Mouse (Mus musculus) midbrain, embryonic 15.5 days (tissue): ENCODE results near the gene Crat. TPM values are rescaled to one million over a fixed set of nuclear protein-coding genes. Genes with fewer than 3 reads are reported as not detected.
"Not testable (repeated sequence)": the region's sequence is repeated elsewhere in the genome, so short reads cannot be mapped to it uniquely, and the experiment has no call there.

Source experiments
- ATAC-seq: fragments of 200-750 bp; cut with Nextera tagmentation; replicated peaks from 2 replicates; pipeline ENCODE4 v1.8.0; 2017; ENCODE audit warnings: moderate TSS enrichment
- H3K27ac ChIP-seq: fragments of 300-500 bp; sonication (generic); 2 replicates; pipeline ENCODE4 v1.5.1; 2015; ENCODE audit warnings: mild to moderate bottlenecking, inconsistent platforms
- H3K27me3 ChIP-seq: fragments of 300-500 bp; sonication (generic); replicated peaks from 2 replicates; pipeline ENCODE4 v1.6.1; 2015; ENCODE audit warnings: inconsistent platforms
- H3K36me3 ChIP-seq: fragments of 300-500 bp; sonication (generic); replicated peaks from 2 replicates; pipeline ENCODE4 v1.6.1; 2015; ENCODE audit warnings: inconsistent platforms
- H3K4me1 ChIP-seq: fragments of 300-500 bp; sonication (generic); 2 replicates; pipeline ENCODE4 v1.6.1; 2015; ENCODE audit warnings: inconsistent platforms
- H3K4me2 ChIP-seq: fragments of 300-500 bp; sonication (generic); 2 replicates; pipeline ENCODE4 v1.6.1; 2015; ENCODE audit warnings: inconsistent platforms, mild to moderate bottlenecking, moderate library complexity
- H3K4me3 ChIP-seq: fragments of 300-500 bp; sonication (generic); 2 replicates; pipeline ENCODE4 v1.5.1; 2015; ENCODE audit warnings: mild to moderate bottlenecking, inconsistent platforms
- H3K9ac ChIP-seq: fragments of 300-500 bp; sonication (generic); 2 replicates; pipeline ENCODE4 v1.6.1; 2015; ENCODE audit warnings: mild to moderate bottlenecking, inconsistent platforms
- H3K9me3 ChIP-seq: fragments of 300-500 bp; sonication (generic); 2 replicates; pipeline ENCODE4 v1.6.1; 2016; ENCODE audit warnings: inconsistent platforms
- WGBS: fragments of 180-500 bp; shearing (Covaris S2); methylation state at CpG from one replicate; pipeline ENCODE4 v1.1.7; 2015; ENCODE audit warnings: mixed read lengths; 5-methylcytosine and 5-hydroxymethylcytosine counted together
- polyA plus RNA-seq: library from polyadenylated mRNA; unstranded; fragments of >200 nt; fragmentation: Nextera tagmentation; extraction: Ambion mirVana; gene quantifications from 2 replicates; pipeline ENCODE4 v1.2.1, GENCODE M21; 2015

The Crat gene
- polyA plus RNA-seq, 1 experiment from 2014 or later = 22.5 TPM

- ATAC-seq = no peak
- WGBS = 76% methylated on average over 4 of the region's 4 CpGs
- H3K9ac ChIP-seq = no peak overlapping the region
- no peaks in the 10 kb centered on the region for H3K27me3 ChIP-seq
- no peaks in the 10 kb centered on the region for H3K9me3 ChIP-seq
- no peak overlapping the region for H3K4me3 ChIP-seq
- no peak overlapping the region for H3K27ac ChIP-seq
- H3K4me2 ChIP-seq = no peak overlapping the region
- H3K36me3 ChIP-seq = peaks cover 37% of the 10 kb centered on the region
- H3K4me1 ChIP-seq = peaks cover 16% of the 10 kb centered on the region
Measured at GRCm38 (mm10) chr2:30436809-30437208, 21.2 kb upstream of the Crat start.

GRCm38 (mm10) chr2:30436156-30436545, 20.5 kb upstream of the Crat start:
- Histone ChIP-seq H3K4me2 (no peak overlapping the region), H3K4me1 (peaks cover 9% of the 10 kb centered on the region), H3K27me3 (no peaks in the 10 kb centered on the region), H3K36me3 (peaks cover 44% of the 10 kb centered on the region), H3K4me3 (no peak overlapping the region), H3K27ac (no peak overlapping the region), H3K9me3 (no peaks in the 10 kb centered on the region), H3K9ac (no peak overlapping the region)
- ATAC-seq = no peak
- 84% methylated on average over 5 of the region's 5 CpGs for WGBS

DNA sequence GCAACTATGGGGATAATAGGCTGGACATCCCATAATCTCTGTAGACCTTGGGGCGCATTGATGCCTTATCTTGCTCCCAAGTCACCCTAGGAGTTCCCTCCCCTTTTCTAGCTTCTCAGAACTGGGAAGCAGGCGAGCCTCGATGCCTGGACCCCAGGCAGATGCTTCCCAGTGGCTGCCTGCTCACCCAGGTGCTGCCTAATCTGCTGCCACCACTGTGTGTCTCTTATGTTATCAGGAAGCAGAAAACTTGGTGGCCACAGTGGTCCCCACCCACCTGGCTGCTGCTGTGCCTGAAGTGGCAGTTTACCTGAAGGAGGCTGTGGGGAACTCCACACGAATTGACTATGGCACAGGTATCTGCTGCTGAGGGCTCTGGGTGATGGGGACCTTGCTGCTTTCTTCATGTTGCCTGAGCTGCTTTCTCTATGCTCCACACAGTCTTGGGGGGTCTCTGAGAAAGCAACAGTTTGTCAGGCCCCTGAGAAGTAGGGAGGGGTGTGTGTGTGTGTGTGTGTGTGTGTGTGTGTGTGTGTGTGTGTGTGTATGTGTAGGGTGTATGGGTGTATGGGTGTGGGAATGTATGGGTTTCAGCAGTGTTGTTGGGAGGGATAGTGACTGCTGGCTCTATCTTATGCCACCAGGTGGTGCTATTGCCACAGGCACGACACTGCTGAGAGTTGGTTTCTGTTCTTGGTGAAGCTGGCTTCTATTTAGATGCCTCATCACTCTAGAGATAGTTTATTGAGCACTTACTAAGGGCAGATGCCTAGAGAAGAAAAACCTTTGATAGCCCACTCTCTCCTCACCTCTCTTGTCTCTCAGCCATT, 19.9 kb upstream of the Crat start:
- H3K27ac ChIP-seq = no peak overlapping the region
- no peak overlapping the region for H3K4me2 ChIP-seq
- 55% methylated on average over 5 of the region's 5 CpGs for WGBS
- H3K27me3 ChIP-seq = no peaks in the 10 kb centered on the region
- H3K9me3 ChIP-seq = no peaks in the 10 kb centered on the region
- no peak overlapping the region for H3K4me3 ChIP-seq
- H3K4me1 ChIP-seq = peaks cover 3% of the 10 kb centered on the region
- H3K9ac ChIP-seq = no peak overlapping the region
- peaks cover 50% of the 10 kb centered on the region for H3K36me3 ChIP-seq
- peak; percentile 71 for ATAC-seq

GRCm38 (mm10) chr2:30429156-30429555, 13.5 kb upstream of the Crat start:
- Histone ChIP-seq H3K4me3 (no peak overlapping the region), H3K27me3 (no peaks in the 10 kb centered on the region), H3K9ac (no peak overlapping the region), H3K9me3 (no peaks in the 10 kb centered on the region), H3K4me1 (no peaks in the 10 kb centered on the region), H3K27ac (no peak overlapping the region), H3K36me3 (peaks cover 66% of the 10 kb centered on the region), H3K4me2 (no peak overlapping the region)
- no peak for ATAC-seq

- no peaks in the 10 kb centered on the region for H3K9me3 ChIP-seq
- no peak overlapping the region for H3K4me2 ChIP-seq
- H3K4me1 ChIP-seq = peaks cover 29% of the 10 kb centered on the region
- H3K27ac ChIP-seq = no peak overlapping the region
- H3K36me3 ChIP-seq = peaks cover 2% of the 10 kb centered on the region; the same call in 1 of the 2 replicates
- ATAC-seq = no peak
- H3K27me3 ChIP-seq = no peaks in the 10 kb centered on the region
- 76% methylated on average over 4 of the region's 4 CpGs for WGBS
- H3K9ac ChIP-seq = no peak overlapping the region
- no peak overlapping the region for H3K4me3 ChIP-seq
Measured at GRCm38 (mm10) chr2:30421432-30421831, 5.8 kb upstream of the Crat start.

- ATAC-seq = no peak
- H3K9me3 ChIP-seq = no peaks in the 10 kb centered on the region
- no peaks in the 10 kb centered on the region for H3K27me3 ChIP-seq
- H3K4me1 ChIP-seq = peaks cover 38% of the 10 kb centered on the region
- H3K4me3 ChIP-seq = no peak overlapping the region
- 41% methylated on average over 10 of the region's 10 CpGs for WGBS
- H3K9ac ChIP-seq = no peak overlapping the region
- H3K27ac ChIP-seq = 0 out of 2 replicates have a peak overlapping the region, but pooled peaks have one; percentile 0
- no peaks in the 10 kb centered on the region for H3K36me3 ChIP-seq
- H3K4me2 ChIP-seq = 0 out of 2 replicates have a peak overlapping the region, but pooled peaks have one; percentile 3
Measured at GRCm38 (mm10) chr2:30419112-30419511, 3.5 kb upstream of the Crat start.

DNA sequence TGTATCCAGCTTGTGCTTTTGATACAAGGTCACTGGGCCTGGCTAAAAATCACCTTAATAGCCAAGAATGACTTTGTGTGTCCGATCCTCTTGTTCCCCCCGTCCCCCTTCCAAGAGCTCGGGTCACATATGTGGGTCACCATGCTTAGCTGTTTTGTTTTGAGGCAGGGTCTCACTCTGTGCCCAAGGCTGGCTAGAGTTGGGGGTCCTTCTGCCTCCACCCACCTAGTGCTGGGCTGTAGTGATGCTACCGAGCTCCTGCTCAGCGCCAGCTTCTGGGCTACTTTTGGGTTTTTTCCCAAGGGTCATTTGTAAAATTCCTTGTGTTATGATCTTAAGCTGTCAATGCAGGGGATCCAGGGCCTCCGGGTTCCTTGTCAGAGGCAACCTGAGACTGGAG, 2.6 kb upstream of the Crat start:
- H3K4me1 ChIP-seq = peaks cover 46% of the 10 kb centered on the region
- no peaks in the 10 kb centered on the region for H3K9me3 ChIP-seq
- no peak for ATAC-seq
- no peaks in the 10 kb centered on the region for H3K36me3 ChIP-seq
- no peak overlapping the region for H3K4me3 ChIP-seq
- H3K27me3 ChIP-seq = no peaks in the 10 kb centered on the region
- no peak overlapping the region for H3K27ac ChIP-seq
- H3K4me2 ChIP-seq = peak overlapping the region; percentile 14; the same call in 1 of the 2 replicates
- no peak overlapping the region for H3K9ac ChIP-seq
- WGBS = 70% methylated on average over 6 of the region's 6 CpGs

DNA sequence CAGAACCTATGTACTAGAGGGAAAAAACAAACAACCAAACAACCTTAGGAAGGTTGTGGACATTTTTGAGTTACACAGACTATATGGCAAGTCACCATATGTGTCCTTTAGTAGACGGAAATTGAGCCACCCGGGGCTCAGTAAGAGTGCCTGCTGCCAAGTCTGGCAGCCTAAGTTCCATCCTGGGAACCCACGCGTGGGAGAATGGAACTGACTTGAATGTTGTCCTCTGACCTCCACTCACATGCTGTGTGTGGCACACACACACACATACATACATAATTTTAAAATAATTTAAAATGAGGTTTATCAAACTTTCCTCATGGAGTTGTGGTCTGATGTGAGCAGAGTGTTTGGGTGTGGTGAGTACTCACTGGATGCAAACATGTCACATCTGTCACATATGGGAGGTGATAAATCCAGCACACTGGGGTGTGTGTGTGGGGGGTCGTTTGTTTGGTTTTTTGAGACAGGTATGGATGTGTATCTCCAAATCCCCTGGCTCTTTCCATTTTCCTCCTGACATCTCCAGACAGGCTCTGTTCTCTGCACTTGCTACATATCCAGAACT, 2.1 kb upstream of the Crat start:
- H3K4me1 ChIP-seq = peaks cover 52% of the 10 kb centered on the region

GRCm38 (mm10) chr2:30417154-30417553, 1.5 kb upstream of the Crat start:
- ATAC-seq, H3K27ac ChIP-seq, H3K9ac ChIP-seq, H3K9me3 ChIP-seq, H3K27me3 ChIP-seq, H3K36me3 ChIP-seq: not testable (repeated sequence)
- Histone ChIP-seq H3K4me3 (peak overlapping the region; percentile 55), H3K4me1 (peaks cover 52% of the 10 kb centered on the region), H3K4me2 (peak overlapping the region; percentile 54)
- WGBS = 82% methylated on average over 6 of the region's 6 CpGs

More for the DNA sequence above, 2.1 kb upstream of the Crat start:
- H3K4me3 ChIP-seq = no peak overlapping the region
- 76% methylated on average over 5 of the region's 5 CpGs for WGBS
- H3K36me3 ChIP-seq = no peaks in the 10 kb centered on the region
- H3K27me3 ChIP-seq = no peaks in the 10 kb centered on the region
- H3K27ac ChIP-seq = no peak overlapping the region
- H3K4me2 ChIP-seq = peak overlapping the region; percentile 54; the same call in 1 of the 2 replicates
- H3K9ac ChIP-seq = no peak overlapping the region
- no peak for ATAC-seq
- no peaks in the 10 kb centered on the region for H3K9me3 ChIP-seq

- 0% methylated on average over 7 of the region's 7 CpGs for WGBS
- H3K4me1 ChIP-seq = peaks cover 52% of the 10 kb centered on the region
Measured at GRCm38 (mm10) chr2:30416649-30416965, 994 bp upstream of the Crat start.

DNA sequence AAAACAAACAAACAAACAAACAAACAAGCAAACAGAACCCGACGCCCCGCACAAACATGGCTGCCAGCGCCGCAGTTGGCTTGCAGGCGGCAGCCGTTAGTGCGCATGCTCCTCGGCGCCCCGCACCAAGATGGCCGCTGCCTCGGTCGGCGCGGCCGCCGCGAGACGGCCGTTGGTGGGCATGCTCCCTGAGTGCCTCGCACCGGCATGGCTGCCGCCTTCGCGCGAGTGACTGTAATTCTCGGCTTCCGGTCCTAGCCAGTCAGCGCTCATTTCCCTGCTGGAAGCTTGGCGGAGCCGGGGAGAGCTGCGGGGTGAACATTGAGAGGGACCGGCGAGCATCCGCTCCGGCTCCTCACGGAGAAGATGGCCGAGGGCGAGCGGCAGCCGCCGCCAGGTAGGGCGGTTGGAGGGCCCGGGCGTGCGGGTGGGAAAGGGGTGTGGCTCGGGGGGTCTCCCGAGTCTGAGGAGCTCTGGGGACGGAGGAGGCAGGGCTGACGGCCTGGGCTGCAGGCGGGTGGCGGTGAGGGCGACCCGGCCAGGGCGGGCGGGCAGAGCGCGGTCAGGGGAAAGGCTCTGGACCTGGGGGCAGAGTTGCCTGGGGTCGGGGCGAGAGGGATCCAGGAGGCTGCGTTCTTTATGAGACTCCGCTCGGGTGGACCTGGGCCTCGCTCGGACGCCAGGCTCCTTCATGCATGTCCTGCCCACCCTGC, 479 bp upstream of the Crat start, which contains the start of gene Ptpa:
Ptpa (plus strand) TSS at position 104 of the 713 bp plus-strand sequence.
- H3K9me3 ChIP-seq = no peaks in the 10 kb centered on the region
- no peaks in the 10 kb centered on the region for H3K36me3 ChIP-seq
- WGBS = under 1% methylated on average over 67 of the region's 67 CpGs
- peaks cover 52% of the 10 kb centered on the region for H3K4me1 ChIP-seq
- ATAC-seq = peak; percentile 94
- peak within 1 kb of the TSS; percentile 96 for H3K27ac ChIP-seq
- H3K4me3 ChIP-seq = peak within 1 kb of the TSS; percentile 55
- H3K27me3 ChIP-seq = no peaks in the 10 kb centered on the region
- H3K9ac ChIP-seq = peak within 1 kb of the TSS; percentile 95
- H3K4me2 ChIP-seq = peak within 1 kb of the TSS; percentile 54

More at GRCm38 (mm10) chr2:30416649-30416965, 994 bp upstream of the Crat start:
- peak overlapping the region; percentile 95 for H3K9ac ChIP-seq
- no peak for ATAC-seq
- H3K4me3 ChIP-seq = peak overlapping the region; percentile 55
- H3K9me3 ChIP-seq = no peaks in the 10 kb centered on the region
- H3K27me3 ChIP-seq = no peaks in the 10 kb centered on the region
- H3K4me2 ChIP-seq = peak overlapping the region; percentile 54
- H3K36me3 ChIP-seq = no peaks in the 10 kb centered on the region
- H3K27ac ChIP-seq = peak overlapping the region; percentile 96

DNA sequence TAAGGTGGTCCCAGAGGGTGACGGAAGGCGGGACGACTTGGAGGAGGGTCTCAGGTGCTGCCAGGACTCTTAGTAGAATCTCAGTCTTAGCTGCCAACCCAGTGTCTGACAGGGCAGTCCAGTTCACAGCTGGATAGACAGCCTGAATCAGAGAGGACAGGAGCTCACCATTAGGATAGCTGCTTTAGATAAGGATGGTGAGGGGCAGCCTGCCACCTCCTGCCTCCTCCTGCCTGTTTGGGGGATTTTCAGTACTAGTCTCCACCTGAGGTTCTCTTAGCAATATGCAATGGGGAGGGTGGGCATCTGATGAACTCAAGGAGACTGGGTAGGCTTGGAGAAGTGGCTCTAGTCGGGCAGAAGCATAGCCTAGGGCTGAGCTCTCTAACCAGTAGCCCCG, 932 bp downstream of the Crat start:
- Histone ChIP-seq H3K4me1 (peaks cover 52% of the 10 kb centered on the region), H3K27ac (peak overlapping the region; percentile 96; the same call in 1 of the 2 replicates)

More for the DNA sequence above, 932 bp downstream of the Crat start:
- Histone ChIP-seq H3K4me2 (peak overlapping the region; percentile 54), H3K4me3 (peak overlapping the region; percentile 55), H3K9me3 (no peaks in the 10 kb centered on the region), H3K9ac (peak overlapping the region; percentile 95), H3K36me3 (no peaks in the 10 kb centered on the region; the same call in 1 of the 2 replicates), H3K27me3 (no peaks in the 10 kb centered on the region)
- WGBS = 42% methylated on average over 5 of the region's 5 CpGs
- peak; percentile 4; the same call in 1 of the 2 replicates for ATAC-seq
